Comparison of ENCODE assay signal across 8 mouse cellular contexts in the genomic region with DNA sequence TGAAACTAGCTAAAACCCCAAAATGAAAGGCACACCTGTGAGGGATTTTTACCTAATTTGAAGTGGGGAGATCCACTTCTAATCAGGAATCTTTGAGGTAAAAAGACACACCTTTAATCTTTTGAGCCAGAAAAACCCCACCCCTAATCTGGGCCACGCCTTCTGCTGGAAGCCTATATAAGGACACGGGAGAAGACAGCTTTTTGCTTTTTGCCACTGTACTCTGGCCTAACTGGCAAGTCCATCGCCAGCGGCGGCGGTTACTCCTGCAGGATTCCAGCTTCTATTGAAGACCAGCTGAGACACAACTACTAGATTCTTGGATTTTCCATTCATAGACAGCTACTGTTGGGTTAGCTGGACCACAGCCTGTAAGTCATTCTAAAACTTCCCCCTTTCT. TPM values are rescaled to one million over a fixed set of nuclear protein-coding genes. Genes with fewer than 3 reads are reported as not detected.
DNase-seq lines count a peak whose midpoint lies in the region; ATAC-seq lines count a peak whose summit lies in the region.

A gene (plus strand): TSS at position 213 of the 400 bp plus-strand sequence.

- peaks cover 16% of the 10 kb centered on the region for H3K4me1 ChIP-seq in heart, embryonic 16.5 days (ENCODE audit: control insufficient read depth, insufficient read depth, low read length)
- H3K4me1 ChIP-seq in midbrain, embryonic 14.5 days (ENCODE audit: control insufficient read depth, insufficient read depth, low read length): peaks cover 22% of the 10 kb centered on the region

- H3K9ac ChIP-seq in heart, embryonic 16.5 days (ENCODE audit: low read length): peak within 1 kb of the TSS; percentile 99
- H3K9ac ChIP-seq in midbrain, embryonic 14.5 days (replicated peaks; ENCODE audit: low read length): peak within 1 kb of the TSS; percentile 99

- no peak for ATAC-seq in heart, embryonic 16.5 days (replicated peaks; ENCODE audit: extremely low read depth, insufficient read depth, low FRiP score)
- no peak for ATAC-seq in midbrain, embryonic 14.5 days (ENCODE audit: low FRiP score, low TSS enrichment)

- H3K9me3 ChIP-seq in heart, embryonic 16.5 days (replicated peaks; ENCODE audit: control insufficient read depth, low read length): no peaks in the 10 kb centered on the region
- no peaks in the 10 kb centered on the region for H3K9me3 ChIP-seq in midbrain, embryonic 14.5 days (ENCODE audit: control insufficient read depth, low read length)

- no peaks in the 10 kb centered on the region for H3K27me3 ChIP-seq in heart, embryonic 16.5 days (ENCODE audit: control insufficient read depth, insufficient read depth, low read length)
- H3K27me3 ChIP-seq in midbrain, embryonic 14.5 days (ENCODE audit: control insufficient read depth, insufficient read depth, low read length): no peaks in the 10 kb centered on the region

- no peak for DNase-seq in gastrocnemius, postnatal 10 days
- no peak for DNase-seq in gastrocnemius, adult 8-10 months (ENCODE audit: low spot score in 2 of 2)
- no peak for DNase-seq in adrenal gland, postnatal 36 days
- peak; percentile 61 to 67 for DNase-seq in kidney, postnatal 25 days
- no peak for DNase-seq in midbrain, embryonic 14.5 days
- DNase-seq in spleen, postnatal 4 days (ENCODE audit: low spot score in 2 of 2): no peak
- DNase-seq in cerebellum, postnatal 36 days: no peak

- no peaks in the 10 kb centered on the region for H3K36me3 ChIP-seq in heart, embryonic 16.5 days (ENCODE audit: control insufficient read depth, insufficient read depth)
- H3K36me3 ChIP-seq in midbrain, embryonic 14.5 days (ENCODE audit: control insufficient read depth, insufficient read depth, low read length): no peaks in the 10 kb centered on the region

- H3K4me3 ChIP-seq in heart, embryonic 16.5 days (ENCODE audit: low read length): peak within 1 kb of the TSS; percentile 93
- peak within 1 kb of the TSS; percentile 87 for H3K4me3 ChIP-seq in midbrain, embryonic 14.5 days (replicated peaks; ENCODE audit: low read depth, low read length)

- H3K4me2 ChIP-seq in heart, embryonic 16.5 days (ENCODE audit: low read depth, low read length): peak within 1 kb of the TSS; percentile 85
- H3K4me2 ChIP-seq in midbrain, embryonic 14.5 days (ENCODE audit: low read length): peak within 1 kb of the TSS; percentile 88

- WGBS in heart, embryonic 16.5 days: 85% methylated on average over 6 of the region's 6 CpGs
- 96% methylated on average over 6 of the region's 6 CpGs for WGBS in midbrain, embryonic 14.5 days

- peak within 1 kb of the TSS; percentile 98 for H3K27ac ChIP-seq in heart, embryonic 16.5 days (ENCODE audit: low read length)
- peak within 1 kb of the TSS; percentile 95 for H3K27ac ChIP-seq in midbrain, embryonic 14.5 days (replicated peaks; ENCODE audit: low read depth, low read length)

RNA-seq across cellular contexts. Expression of the gene that starts here (rescaled TPM):
- total RNA-seq in gastrocnemius, postnatal 10 days (2021): 10 to 100 TPM; 15.1 to 15.6 TPM
- total RNA-seq in gastrocnemius, adult 8-10 months (2022): 1 to 10 TPM; 3.2 to 5.3 (median 4.2) TPM
- 10 to 100 TPM; 24.8 to 31.0 TPM for total RNA-seq in adrenal gland, postnatal 36 days (2021)
- polyA plus RNA-seq in heart, embryonic 16.5 days (2015; fragmentation: Nextera tagmentation; extraction: Ambion mirVana): 50.3 and 53.2 TPM in 2 replicates
- polyA plus RNA-seq in midbrain, embryonic 14.5 days (2014; fragmentation: Nextera tagmentation; extraction: Ambion mirVana): 32.9 and 37.9 TPM in 2 replicates

Comparison
In these comparisons a context has a peak if more than half of its experiments do, and no peak if none do; other contexts are left out.
1. DNase-seq: peak in kidney, postnatal 25 days (2 of 2); none in gastrocnemius, postnatal 10 days (single experiment), gastrocnemius, adult 8-10 months (0 of 2), adrenal gland, postnatal 36 days (0 of 2), midbrain, embryonic 14.5 days (single experiment), spleen, postnatal 4 days (0 of 2) and cerebellum, postnatal 36 days (0 of 2).